Mouse (Mus musculus): ENCODE measurements around the gene Sumo2. TPM values are rescaled to one million over a fixed set of nuclear protein-coding genes. Genes with fewer than 3 reads are reported as not detected.

Sumo2 gene
- polyA plus RNA-seq (2021; fragmentation: Nextera tagmentation): 614 and 680 TPM in 2 replicates
- long read RNA-seq, experiment 1, transcript Sumo2-205 (4 exons, 911 nt): minor isoform, 14 of 392 reads
- long read RNA-seq, experiment 1, transcript Sumo2-207 (4 exons, 1,051 nt): major isoform, 366 of 392 reads
- long read RNA-seq, experiment 1, partial matches to known transcripts: 5 of 392 reads
- long read RNA-seq, experiment 1, other reads (novel, unspliced or antisense): 4 of 392 reads
- long read RNA-seq, experiment 2, transcript Sumo2-205 (4 exons, 911 nt): minor isoform, 40 of 696 reads
- long read RNA-seq, experiment 2, transcript Sumo2-207 (4 exons, 1,051 nt): major isoform, 622 of 696 reads
- long read RNA-seq, experiment 2, partial matches to known transcripts: 25 of 696 reads
- long read RNA-seq, experiment 2, other reads (novel, unspliced or antisense): 4 of 696 reads

DNA sequence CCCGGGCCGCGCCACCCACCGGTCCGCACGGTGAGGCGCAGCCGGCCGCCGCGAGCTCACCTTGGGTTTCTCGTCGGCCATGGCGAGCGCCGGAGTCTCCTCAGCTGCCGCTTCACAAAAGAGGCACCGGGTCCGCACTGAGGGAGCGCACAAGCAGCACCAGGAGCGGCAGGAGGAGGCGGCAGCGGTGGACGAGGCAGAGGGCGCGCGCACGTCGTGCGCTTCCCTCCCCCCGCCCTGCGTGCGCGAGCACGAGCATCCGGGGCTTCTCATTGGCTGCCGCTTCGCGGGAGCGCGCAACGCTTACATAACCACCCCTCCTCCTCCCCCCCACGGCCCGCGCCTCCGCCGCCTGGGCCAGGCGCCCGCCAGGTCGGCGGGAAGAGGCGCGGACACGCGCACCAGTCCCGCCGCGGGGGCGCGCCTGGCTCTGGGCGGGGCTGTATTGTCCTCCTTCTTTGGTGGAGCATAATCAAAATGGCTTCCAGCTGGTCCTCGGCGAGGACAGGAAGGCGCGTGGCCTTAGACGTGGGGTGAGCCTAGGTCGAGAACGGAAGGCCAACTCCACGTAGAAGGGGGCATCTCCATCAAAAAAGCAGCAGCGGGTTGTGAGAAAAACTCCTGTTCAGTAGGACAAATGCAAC lies at the start of gene Sumo2:
TSS of gene Sumo2 (minus strand) at position 239 of the 644 bp plus-strand sequence.

DNA sequence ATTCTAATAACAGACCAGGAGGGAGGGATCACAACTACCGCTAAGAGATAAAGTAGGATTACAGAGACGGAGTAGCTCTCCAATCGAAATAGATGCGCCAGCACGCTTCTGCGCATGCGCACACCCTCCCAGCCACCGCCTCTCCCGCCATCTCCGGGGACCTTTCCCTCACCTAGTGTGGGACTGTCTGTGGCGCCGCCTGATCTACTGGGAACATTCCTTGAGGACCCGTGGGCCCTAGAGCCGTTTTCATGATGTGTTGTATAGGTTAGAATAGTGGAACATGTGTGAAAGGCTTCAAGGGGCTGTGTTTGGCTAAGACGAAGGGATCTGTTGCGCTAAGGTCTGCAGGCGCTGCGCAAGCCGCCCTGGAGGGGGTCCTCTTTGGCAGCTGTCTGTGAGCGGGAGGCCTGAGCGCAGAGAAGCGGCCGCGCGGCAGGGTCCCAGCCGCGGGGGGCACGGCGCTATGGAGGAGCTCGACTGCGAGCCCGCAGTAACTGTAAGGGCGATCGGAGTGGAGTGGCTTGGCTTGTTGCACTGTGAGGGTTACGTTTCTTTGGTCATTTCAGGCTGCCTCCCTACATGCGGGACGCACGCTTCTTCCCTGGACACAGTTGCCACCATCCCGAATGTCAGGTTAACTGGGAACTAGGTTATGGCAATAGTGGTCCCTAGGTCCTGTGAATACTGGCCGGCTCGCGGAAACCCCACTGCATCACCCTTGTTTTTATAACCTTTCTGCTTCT lies 28.2 kb upstream of the Sumo2 start, which contains the start of gene Nup85:
TSS of gene Nup85 (plus strand) at position 371 of the 746 bp plus-strand sequence.

DNA sequence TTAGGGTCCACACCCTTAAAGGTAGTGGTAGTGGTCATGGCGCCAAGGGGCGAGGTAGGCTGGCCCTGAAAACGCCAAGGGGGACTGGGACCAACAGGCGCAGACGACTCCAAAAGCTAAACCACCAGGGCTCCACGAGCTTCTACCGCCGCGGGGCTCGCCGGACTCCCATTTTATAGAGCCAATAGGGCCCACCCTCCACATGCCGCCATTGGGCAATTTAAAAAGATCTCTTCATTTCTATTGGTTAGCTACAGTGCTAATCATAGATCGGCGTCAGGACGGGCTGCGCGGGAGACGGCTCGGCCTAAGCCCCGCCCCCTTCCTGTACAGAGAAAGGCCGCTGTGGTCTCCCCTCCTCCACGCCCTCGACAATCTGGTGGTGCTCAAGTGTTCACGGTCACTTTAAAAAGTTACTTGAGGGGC lies 21.8 kb downstream of the Sumo2 start, which contains the start of gene Jpt1:
TSS of gene Jpt1 (minus strand) at position 150 of the 426 bp plus-strand sequence.

DNA sequence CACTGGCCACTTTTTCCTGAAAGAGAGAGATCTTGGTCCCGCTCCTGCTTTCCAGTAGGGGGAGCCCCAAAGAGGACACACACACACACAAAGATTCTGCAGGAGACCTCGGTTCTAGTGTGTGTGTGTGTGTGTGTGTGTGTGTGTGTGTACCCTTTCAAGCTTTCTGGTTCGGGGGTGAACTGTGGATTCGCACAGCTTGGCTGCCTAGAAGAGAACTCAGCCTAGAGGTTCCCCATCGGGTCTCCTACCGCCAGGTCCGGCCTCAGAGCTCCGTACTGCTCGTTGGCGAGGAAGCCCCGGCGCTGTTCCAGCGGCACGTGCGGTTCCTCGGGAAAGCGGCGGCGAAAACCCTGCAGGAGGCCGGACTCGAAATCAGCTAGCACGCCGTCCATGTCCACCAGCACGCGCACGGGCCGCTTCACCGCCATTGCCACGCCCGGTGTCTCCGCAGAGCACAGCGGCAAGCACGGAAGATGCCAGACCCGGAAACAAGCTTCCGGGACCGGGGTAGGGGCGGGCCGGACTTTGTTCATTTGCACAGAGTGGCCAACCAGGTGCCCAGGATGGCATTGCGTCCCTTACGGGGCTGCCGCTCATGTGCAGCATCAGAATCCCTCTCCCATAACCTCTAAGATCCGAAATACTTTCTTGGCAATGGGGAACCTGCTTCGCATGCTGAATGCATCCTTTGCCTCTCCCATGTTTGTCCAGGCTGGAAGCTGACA lies 44.6 kb downstream of the Sumo2 start, which contains the start of gene Nt5c:
TSS of gene Nt5c (minus strand) at position 507 of the 728 bp plus-strand sequence.

GRCm38 (mm10) chr11:115475025-115475757 lies 60.9 kb downstream of the Sumo2 start, which contains the start of gene Armc7:
TSS of gene Armc7 (plus strand) at chr11:115475667.

Other genes with a start within 250 kb of the Sumo2 start
- 2.0 and 2.5 TPM in 2 replicates for gene Fads6, start 238.6 kb downstream of the Sumo2 start, polyA plus RNA-seq (2021; fragmentation: Nextera tagmentation)
- 1.2 and 2.5 TPM in 2 replicates for gene Otop2, start 229.1 kb downstream of the Sumo2 start, polyA plus RNA-seq (2021; fragmentation: Nextera tagmentation)
- 0.27 and 0.36 TPM in 2 replicates for gene Ush1g, start 214.2 kb downstream of the Sumo2 start, polyA plus RNA-seq (2021; fragmentation: Nextera tagmentation)
- 0.15 and 0.21 TPM in 2 replicates for gene Otop3, start 201.5 kb downstream of the Sumo2 start, polyA plus RNA-seq (2021; fragmentation: Nextera tagmentation)
- 58.1 and 64.1 TPM in 2 replicates for gene Hid1, start 168.5 kb downstream of the Sumo2 start, polyA plus RNA-seq (2021; fragmentation: Nextera tagmentation)
- 6.6 and 13.2 TPM in 2 replicates for gene Cdr2l, start 154.4 kb downstream of the Sumo2 start, polyA plus RNA-seq (2021; fragmentation: Nextera tagmentation)
- 211 and 277 TPM in 2 replicates for gene Mrpl58, start 132.5 kb downstream of the Sumo2 start, polyA plus RNA-seq (2021; fragmentation: Nextera tagmentation)
- gene Atp5h, start 116.3 kb downstream of the Sumo2 start, polyA plus RNA-seq (2021; fragmentation: Nextera tagmentation): 1,610 and 1,643 TPM in 2 replicates
- gene Kctd2, start 116.1 kb downstream of the Sumo2 start, polyA plus RNA-seq (2021; fragmentation: Nextera tagmentation): 8.4 and 9.6 TPM in 2 replicates
- gene Trim80, start 95.7 kb downstream of the Sumo2 start, polyA plus RNA-seq (2021; fragmentation: Nextera tagmentation): not detected in 2 replicates
- gene Slc16a5, start 73.8 kb downstream of the Sumo2 start, polyA plus RNA-seq (2021; fragmentation: Nextera tagmentation): 0.15 and 0.38 TPM in 2 replicates
- gene Armc7, start 60.6 kb downstream of the Sumo2 start, polyA plus RNA-seq (2021; fragmentation: Nextera tagmentation): 8.7 and 8.9 TPM in 2 replicates
- gene Nt5c, start 44.4 kb downstream of the Sumo2 start, polyA plus RNA-seq (2021; fragmentation: Nextera tagmentation): 122 and 134 TPM in 2 replicates
- gene Jpt1, start 21.9 kb downstream of the Sumo2 start, polyA plus RNA-seq (2021; fragmentation: Nextera tagmentation): 221 and 286 TPM in 2 replicates
- 24.0 and 25.4 TPM in 2 replicates for gene Nup85, start 28.2 kb upstream of the Sumo2 start, polyA plus RNA-seq (2021; fragmentation: Nextera tagmentation)
- gene Mrps7, start 67.6 kb upstream of the Sumo2 start, polyA plus RNA-seq (2021; fragmentation: Nextera tagmentation): 52.9 and 69.6 TPM in 2 replicates
- gene Gga3, start 67.8 kb upstream of the Sumo2 start, polyA plus RNA-seq (2021; fragmentation: Nextera tagmentation): 5.6 and 19.8 TPM in 2 replicates
- 21.1 and 23.1 TPM in 2 replicates for gene Mif4gd, start 76.7 kb upstream of the Sumo2 start, polyA plus RNA-seq (2021; fragmentation: Nextera tagmentation)
- gene Slc25a19, start 92.0 kb upstream of the Sumo2 start, polyA plus RNA-seq (2021; fragmentation: Nextera tagmentation): 42.4 and 49.2 TPM in 2 replicates
- gene Grb2, start 172.3 kb upstream of the Sumo2 start, polyA plus RNA-seq (2021; fragmentation: Nextera tagmentation): 18.5 and 33.1 TPM in 2 replicates
- gene Tmem94, start 229.2 kb upstream of the Sumo2 start, polyA plus RNA-seq (2021; fragmentation: Nextera tagmentation): 18.1 and 22.2 TPM in 2 replicates